Mouse (Mus musculus): ENCODE results near the gene Atp5k. TPM values are rescaled to one million over a fixed set of nuclear protein-coding genes. Genes with fewer than 3 reads are reported as not detected.
A peak's percentile ranks its signal among the peaks of the same experiment; 100 is the strongest.

Gene Atp5k
- polyA plus RNA-seq, 1 experiment from 2014 or later, result 398 TPM

DNA sequence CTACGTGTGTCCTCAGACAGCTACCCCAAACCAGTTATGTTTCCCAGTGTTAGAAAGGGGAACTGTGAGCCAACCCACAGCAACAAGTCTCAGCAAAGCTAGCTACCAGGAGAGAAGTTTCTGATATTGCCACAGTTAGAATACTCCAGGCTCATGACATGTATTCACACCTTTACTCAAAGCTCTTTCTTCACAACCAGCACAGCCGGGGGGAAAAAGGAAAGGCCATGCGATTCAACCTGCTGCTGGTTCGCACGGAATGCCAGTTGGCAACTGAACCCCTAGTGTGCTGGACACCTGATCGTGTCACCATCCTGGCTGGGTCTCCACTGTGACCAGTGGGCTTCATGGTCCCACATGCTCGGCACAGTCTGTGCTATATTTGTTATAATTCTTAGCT, 13.6 kb upstream of the Atp5k start:
- H3K9ac ChIP-seq (ENCODE audit: low read depth, low read length), result no peak overlapping the region
- H3K27ac ChIP-seq (ENCODE audit: low read depth, low read length), result no peak overlapping the region
- no peaks in the 10 kb centered on the region for H3K36me3 ChIP-seq (ENCODE audit: control insufficient read depth, insufficient read depth, low read length)
- peak overlapping the region; percentile 76 for H3K4me2 ChIP-seq (replicated peaks; ENCODE audit: low read depth, low read length)
- H3K4me3 ChIP-seq (ENCODE audit: low read length), result no peak overlapping the region
- H3K9me3 ChIP-seq (ENCODE audit: control insufficient read depth, low read length), result no peaks in the 10 kb centered on the region
- H3K4me1 ChIP-seq (ENCODE audit: control insufficient read depth, insufficient read depth, low read length), result no peaks in the 10 kb centered on the region
- 88% methylated on average over 7 of the region's 7 CpGs for WGBS
- ATAC-seq (ENCODE audit: low FRiP score, low TSS enrichment), result 0 out of 2 replicates have a peak, but pooled peaks have one; percentile 2
- H3K27me3 ChIP-seq (ENCODE audit: control insufficient read depth, insufficient read depth, low read length), result no peaks in the 10 kb centered on the region; the same call in 1 of the 2 replicates

- no peak overlapping the region for H3K27ac ChIP-seq (ENCODE audit: low read depth, low read length)
- no peaks in the 10 kb centered on the region for H3K36me3 ChIP-seq (ENCODE audit: control insufficient read depth, insufficient read depth, low read length)
- no peaks in the 10 kb centered on the region for H3K4me1 ChIP-seq (ENCODE audit: control insufficient read depth, insufficient read depth, low read length)
- no peak overlapping the region for H3K4me3 ChIP-seq (ENCODE audit: low read length)
- no peak overlapping the region for H3K9ac ChIP-seq (ENCODE audit: low read depth, low read length)
- 93% methylated on average over 3 of the region's 3 CpGs for WGBS
- ATAC-seq (ENCODE audit: low FRiP score, low TSS enrichment), result no peak
- H3K27me3 ChIP-seq (ENCODE audit: control insufficient read depth, insufficient read depth, low read length), result no peaks in the 10 kb centered on the region; the same call in 1 of the 2 replicates
- H3K4me2 ChIP-seq (replicated peaks; ENCODE audit: low read depth, low read length), result no peak overlapping the region
- H3K9me3 ChIP-seq (ENCODE audit: control insufficient read depth, low read length), result no peaks in the 10 kb centered on the region
Observed at GRCm38 (mm10) chr5:108446973-108447372, 12.7 kb upstream of the Atp5k start.

GRCm38 (mm10) chr5:108436101-108436500, 1.9 kb upstream of the Atp5k start:
- Histone ChIP-seq H3K4me2 (replicated peaks; ENCODE audit: low read depth, low read length) (no peak overlapping the region), H3K9me3 (ENCODE audit: control insufficient read depth, low read length) (no peaks in the 10 kb centered on the region), H3K27ac (ENCODE audit: low read depth, low read length) (no peak overlapping the region), H3K4me1 (ENCODE audit: control insufficient read depth, insufficient read depth, low read length) (peaks cover 7% of the 10 kb centered on the region), H3K36me3 (ENCODE audit: control insufficient read depth, insufficient read depth, low read length) (peaks cover 18% of the 10 kb centered on the region), H3K9ac (ENCODE audit: low read depth, low read length) (no peak overlapping the region), H3K27me3 (ENCODE audit: control insufficient read depth, insufficient read depth, low read length) (no peaks in the 10 kb centered on the region), H3K4me3 (ENCODE audit: low read length) (no peak overlapping the region)
- WGBS, result 76% methylated on average over 2 of the region's 2 CpGs
- ATAC-seq (ENCODE audit: low FRiP score, low TSS enrichment), result no peak

- no peak overlapping the region for H3K4me2 ChIP-seq (replicated peaks; ENCODE audit: low read depth, low read length)
- no peak for ATAC-seq (ENCODE audit: low FRiP score, low TSS enrichment)
- no peaks in the 10 kb centered on the region for H3K27me3 ChIP-seq (ENCODE audit: control insufficient read depth, insufficient read depth, low read length)
- no peaks in the 10 kb centered on the region for H3K9me3 ChIP-seq (ENCODE audit: control insufficient read depth, low read length)
- H3K27ac ChIP-seq (ENCODE audit: low read depth, low read length), result no peak overlapping the region
- H3K4me3 ChIP-seq (ENCODE audit: low read length), result no peak overlapping the region
- no peak overlapping the region for H3K9ac ChIP-seq (ENCODE audit: low read depth, low read length)
- H3K36me3 ChIP-seq (ENCODE audit: control insufficient read depth, insufficient read depth, low read length), result peaks cover 32% of the 10 kb centered on the region
- 91% methylated on average over 6 of the region's 6 CpGs for WGBS
- H3K4me1 ChIP-seq (ENCODE audit: control insufficient read depth, insufficient read depth, low read length), result peaks cover 7% of the 10 kb centered on the region
Observed at GRCm38 (mm10) chr5:108431196-108431595, 3.1 kb downstream of the Atp5k start.

GRCm38 (mm10) chr5:108427186-108427585, 7.1 kb downstream of the Atp5k start:
- H3K9ac ChIP-seq (ENCODE audit: low read depth, low read length), result no peak overlapping the region
- H3K36me3 ChIP-seq (ENCODE audit: control insufficient read depth, insufficient read depth, low read length), result peaks cover 25% of the 10 kb centered on the region
- H3K27me3 ChIP-seq (ENCODE audit: control insufficient read depth, insufficient read depth, low read length), result no peaks in the 10 kb centered on the region
- H3K9me3 ChIP-seq (ENCODE audit: control insufficient read depth, low read length), result no peaks in the 10 kb centered on the region
- no peaks in the 10 kb centered on the region for H3K4me1 ChIP-seq (ENCODE audit: control insufficient read depth, insufficient read depth, low read length)
- 67% methylated on average over 1 of the region's 1 CpGs for WGBS
- H3K27ac ChIP-seq (ENCODE audit: low read depth, low read length), result no peak overlapping the region
- ATAC-seq (ENCODE audit: low FRiP score, low TSS enrichment), result peak; percentile 65; the same call in 1 of the 2 replicates
- no peak overlapping the region for H3K4me2 ChIP-seq (replicated peaks; ENCODE audit: low read depth, low read length)
- no peak overlapping the region for H3K4me3 ChIP-seq (ENCODE audit: low read length)

DNA sequence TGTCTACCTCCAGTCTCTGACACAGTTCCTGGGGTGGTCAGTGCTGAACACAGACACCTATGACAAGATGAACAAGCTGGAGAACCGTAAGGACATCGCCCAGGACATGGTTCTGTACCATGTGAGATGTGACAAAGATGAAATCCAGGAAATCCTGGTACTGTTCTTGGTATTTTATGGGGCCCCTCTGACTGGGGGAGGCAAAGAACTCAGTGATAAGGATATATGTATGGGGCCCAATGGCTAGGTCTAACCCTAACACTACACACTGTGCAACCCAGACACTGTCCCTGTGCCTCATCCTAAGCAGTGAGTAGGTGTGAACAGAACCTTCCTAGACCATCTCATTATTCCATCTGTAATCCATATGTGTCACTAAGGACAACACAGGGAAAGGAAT, 10.8 kb downstream of the Atp5k start:
- Histone ChIP-seq H3K27ac (ENCODE audit: low read depth, low read length) (no peak overlapping the region), H3K36me3 (ENCODE audit: control insufficient read depth, insufficient read depth, low read length) (no peaks in the 10 kb centered on the region), H3K9ac (ENCODE audit: low read depth, low read length) (no peak overlapping the region), H3K4me2 (replicated peaks; ENCODE audit: low read depth, low read length) (no peak overlapping the region), H3K27me3 (ENCODE audit: control insufficient read depth, insufficient read depth, low read length) (no peaks in the 10 kb centered on the region), H3K9me3 (ENCODE audit: control insufficient read depth, low read length) (no peaks in the 10 kb centered on the region), H3K4me1 (ENCODE audit: control insufficient read depth, insufficient read depth, low read length) (no peaks in the 10 kb centered on the region), H3K4me3 (ENCODE audit: low read length) (no peak overlapping the region)
- 86% methylated on average over 2 of the region's 2 CpGs for WGBS
- ATAC-seq (ENCODE audit: low FRiP score, low TSS enrichment), result no peak

DNA sequence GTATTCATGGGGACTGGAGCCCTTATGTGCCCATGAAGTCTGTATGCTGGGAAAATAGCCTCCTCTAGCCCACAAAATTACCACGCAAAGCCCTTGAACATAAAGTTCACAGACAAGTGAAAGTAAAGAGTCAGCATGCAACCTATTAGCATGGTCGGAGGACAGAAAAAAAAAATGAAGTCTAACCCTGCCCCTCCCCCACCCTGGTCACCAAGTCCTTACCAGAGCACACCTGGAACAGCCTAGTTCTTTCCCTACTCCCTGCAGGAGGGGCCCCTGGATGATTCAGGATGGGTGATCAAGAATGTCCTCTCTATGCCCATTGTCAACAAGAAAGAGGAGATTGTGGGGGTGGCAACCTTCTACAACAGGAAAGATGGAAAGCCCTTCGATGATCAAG, 11.5 kb downstream of the Atp5k start:
- H3K4me1 ChIP-seq (ENCODE audit: control insufficient read depth, insufficient read depth, low read length), result no peaks in the 10 kb centered on the region
- no peaks in the 10 kb centered on the region for H3K36me3 ChIP-seq (ENCODE audit: control insufficient read depth, insufficient read depth, low read length)
- no peak overlapping the region for H3K4me2 ChIP-seq (replicated peaks; ENCODE audit: low read depth, low read length)
- H3K9ac ChIP-seq (ENCODE audit: low read depth, low read length), result no peak overlapping the region
- ATAC-seq (ENCODE audit: low FRiP score, low TSS enrichment), result no peak
- no peak overlapping the region for H3K27ac ChIP-seq (ENCODE audit: low read depth, low read length)
- H3K9me3 ChIP-seq (ENCODE audit: control insufficient read depth, low read length), result no peaks in the 10 kb centered on the region
- no peak overlapping the region for H3K4me3 ChIP-seq (ENCODE audit: low read length)
- 76% methylated on average over 3 of the region's 3 CpGs for WGBS
- no peaks in the 10 kb centered on the region for H3K27me3 ChIP-seq (ENCODE audit: control insufficient read depth, insufficient read depth, low read length)

DNA sequence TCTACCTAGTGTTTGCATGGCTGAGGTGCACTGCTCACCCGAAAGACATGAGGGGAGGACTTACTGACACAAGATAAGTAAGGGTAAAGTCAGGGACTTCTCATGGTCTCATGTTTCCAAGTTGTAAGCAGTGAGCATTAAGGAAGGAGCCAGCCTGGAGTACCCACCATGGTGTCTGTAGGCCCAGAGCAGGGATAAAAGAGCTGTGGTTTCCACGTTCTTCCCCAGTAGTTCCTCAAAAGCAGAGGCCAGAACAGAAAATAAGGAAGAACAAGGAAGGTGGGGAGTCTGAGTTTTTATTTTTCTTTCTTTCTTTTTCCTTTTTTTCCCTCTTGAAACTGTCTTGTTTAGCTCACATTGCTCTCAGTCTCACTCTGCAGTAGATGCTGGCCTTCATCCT, 19.5 kb downstream of the Atp5k start:
- Histone ChIP-seq H3K4me1 (ENCODE audit: control insufficient read depth, insufficient read depth, low read length) (no peaks in the 10 kb centered on the region), H3K4me2 (replicated peaks; ENCODE audit: low read depth, low read length) (no peak overlapping the region), H3K27ac (ENCODE audit: low read depth, low read length) (no peak overlapping the region), H3K9ac (ENCODE audit: low read depth, low read length) (no peak overlapping the region), H3K27me3 (ENCODE audit: control insufficient read depth, insufficient read depth, low read length) (no peaks in the 10 kb centered on the region; the same call in 1 of the 2 replicates), H3K36me3 (ENCODE audit: control insufficient read depth, insufficient read depth, low read length) (no peaks in the 10 kb centered on the region), H3K9me3 (ENCODE audit: control insufficient read depth, low read length) (no peaks in the 10 kb centered on the region), H3K4me3 (ENCODE audit: low read length) (no peak overlapping the region)
- ATAC-seq (ENCODE audit: low FRiP score, low TSS enrichment), result no peak
- 61% methylated on average over 2 of the region's 2 CpGs for WGBS

- Histone ChIP-seq H3K36me3 (ENCODE audit: control insufficient read depth, insufficient read depth, low read length) (no peaks in the 10 kb centered on the region), H3K4me3 (ENCODE audit: low read length) (no peak overlapping the region), H3K27ac (ENCODE audit: low read depth, low read length) (no peak overlapping the region), H3K9ac (ENCODE audit: low read depth, low read length) (no peak overlapping the region), H3K4me1 (ENCODE audit: control insufficient read depth, insufficient read depth, low read length) (no peaks in the 10 kb centered on the region), H3K27me3 (ENCODE audit: control insufficient read depth, insufficient read depth, low read length) (no peaks in the 10 kb centered on the region; the same call in 1 of the 2 replicates), H3K4me2 (replicated peaks; ENCODE audit: low read depth, low read length) (no peak overlapping the region), H3K9me3 (ENCODE audit: control insufficient read depth, low read length) (no peaks in the 10 kb centered on the region)
- 73% methylated on average over 2 of the region's 2 CpGs for WGBS
- no peak for ATAC-seq (ENCODE audit: low FRiP score, low TSS enrichment)
Observed at GRCm38 (mm10) chr5:108406977-108407376, 27.3 kb downstream of the Atp5k start.
